ENCODE assay signal across 15 mouse cellular contexts in genomic region chr7:140033386-140033785, GRCm38 (mm10). TPM values are rescaled to one million over a fixed set of nuclear protein-coding genes. Genes with fewer than 3 reads are reported as not detected.
"Had no signal": no experiment of that assay in that cellular context is flagged by ENCODE, and none has a peak within 500 bp of the region (broad histone marks: within the 10 kb centered on the region; RNA-seq: fewer than 3 reads in every experiment).

No protein-coding gene starts in this region.

- DNase-seq: gastrocnemius, adult 2 months; gastrocnemius, postnatal 10 days; gastrocnemius, postnatal 25 days; heart, adult 2 months; heart, postnatal 4 days; kidney, adult 18-20 months; kidney, adult 8-10 months; kidney, postnatal 10 days; kidney, postnatal 4 days; liver; liver, embryonic 13.5 days had no signal

RNA-seq across cellular contexts. Expression of gene Msx3, which starts 15.5 kb away (rescaled TPM):
- total RNA-seq: gastrocnemius, adult 2 months; gastrocnemius, postnatal 10 days; gastrocnemius, postnatal 25 days; gastrocnemius, postnatal 4 days; granulocyte monocyte progenitor cell, adult 5-6 weeks; heart, adult 2 months; heart, postnatal 25 days; heart, postnatal 4 days; left cerebral cortex, adult 2 months had no signal

RNA-seq across cellular contexts. Expression of gene Caly, which starts 49.0 kb away (rescaled TPM):
- total RNA-seq: gastrocnemius, postnatal 25 days; gastrocnemius, postnatal 4 days; heart, postnatal 25 days had no signal
